Mouse (Mus musculus) bone marrow macrophage, adult 2 months (primary cell): Measurements from ENCODE around the gene Olfr374.

Experiments used
- CTCF ChIP-seq: IDR thresholded peaks from 2 replicates; pipeline ENCODE4 v1.5.1; 2012; ENCODE audit warnings: low read depth, mild to moderate bottlenecking, low read length, moderate library complexity
- POLR2A ChIP-seq: IDR thresholded peaks from 2 replicates; pipeline ENCODE4 v1.6.1; 2012; ENCODE audit warnings: mild to moderate bottlenecking, low read depth, low read length, borderline replicate concordance

DNA sequence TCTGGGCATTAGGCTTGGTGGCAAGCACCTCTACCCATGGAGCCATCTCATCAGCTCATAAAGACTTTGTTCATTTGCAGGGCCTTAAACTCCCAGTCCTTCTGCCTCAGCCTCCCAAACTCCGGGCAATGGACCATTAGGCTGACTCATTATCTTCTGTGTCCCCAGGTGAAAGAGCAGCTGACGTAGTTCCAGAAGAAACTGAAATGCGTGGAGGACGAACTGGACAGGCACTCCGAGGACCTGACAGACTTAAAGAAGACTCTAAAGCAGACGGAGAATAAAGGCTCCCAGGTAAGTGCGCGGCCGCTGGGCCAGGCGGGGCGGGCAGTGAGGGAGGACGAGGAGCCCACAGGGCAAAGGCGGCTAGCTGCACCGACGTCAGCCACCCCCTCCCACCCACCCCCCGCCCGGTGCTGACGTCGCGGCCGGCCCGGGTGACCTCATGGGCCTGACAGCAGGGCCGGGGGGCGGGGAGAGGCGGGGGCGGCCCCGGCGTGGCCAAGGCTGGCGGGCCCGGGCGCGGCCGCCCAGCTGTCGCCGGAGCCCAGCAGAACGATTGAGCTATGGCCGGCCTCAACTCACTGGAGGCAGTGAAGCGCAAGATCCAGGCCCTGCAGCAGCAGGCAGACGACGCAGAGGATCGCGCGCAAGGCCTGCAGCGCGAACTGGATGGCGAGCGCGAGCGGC, 28.1 kb downstream of the Olfr374 start, which contains the start of gene Tpm4:
- TF ChIP-seq CTCF (no peak), POLR2A (no peak)
